Mouse (Mus musculus): Measurements from ENCODE around the gene Tas1r2. TPM values are rescaled to one million over a fixed set of nuclear protein-coding genes. Genes with fewer than 3 reads are reported as not detected.

The Tas1r2 gene
- total and polyA plus RNA-seq, 2 experiments from 2014 or later: 0.05 TPM; not detected in 1

DNA sequence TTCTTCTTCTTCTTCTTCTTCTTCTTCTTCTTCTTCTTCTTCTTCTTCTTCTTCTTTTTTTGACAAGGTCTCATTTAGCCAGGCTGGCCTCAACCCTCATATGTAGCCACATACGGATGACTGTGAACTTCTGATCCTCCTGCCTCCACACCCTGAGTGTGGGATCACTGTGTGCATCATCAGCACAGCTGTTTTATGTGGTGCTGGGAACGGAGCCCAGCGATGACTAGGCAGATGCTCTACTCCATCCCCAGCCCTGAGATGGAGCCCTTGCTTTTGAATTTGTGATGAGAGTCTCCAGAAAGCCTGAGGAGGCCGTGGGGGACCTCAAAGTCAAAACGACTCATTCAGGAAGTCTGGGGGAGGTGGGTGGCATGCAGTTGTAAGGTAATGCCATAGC lies 65.6 kb downstream of the Tas1r2 start:
- H3K4me2 ChIP-seq (ENCODE audit: low read depth): no peak overlapping the region
- no peak for DNase-seq
- no peak for TF ChIP-seq CTCF (IDR thresholded peaks at IDR 0.05; ENCODE audit: low read depth)
- H3K27ac ChIP-seq (ENCODE audit: low read depth, low read length): no peak overlapping the region
- 88% methylated on average over 5 of the region's 5 CpGs for WGBS
- H3K9ac ChIP-seq: no peak overlapping the region
- H3K4me3 ChIP-seq (ENCODE audit: low read depth, low read length): no peak overlapping the region
- no peaks in the 10 kb centered on the region for H3K9me3 ChIP-seq (ENCODE audit: low read length)
- ATAC-seq: no peak
- H3K4me1 ChIP-seq (ENCODE audit: insufficient read depth): no peaks in the 10 kb centered on the region
- no peaks in the 10 kb centered on the region for H3K36me3 ChIP-seq (ENCODE audit: insufficient read depth)
- H3K27me3 ChIP-seq (ENCODE audit: insufficient read depth, low read length): no peaks in the 10 kb centered on the region

Small RNA genes within 50 kb of the gene (microRNA-seq; reads per million reads assigned to microRNA genes)
- gene Mir7020: 0 to 0.12 reads per million in 2 experiments

Other genes starting within 250 kb of the Tas1r2 start
- 13.8 and 15.8 TPM in 2 replicates for gene Iffo2, start 123.0 kb upstream of the Tas1r2 start, total RNA-seq (2014; rRNA removed)
- 3.5 and 5.3 TPM in 2 replicates for gene Iffo2, start 123.0 kb upstream of the Tas1r2 start, polyA plus RNA-seq (2015; fragmentation: Nextera tagmentation; extraction: Ambion mirVana)
- 0.08 TPM in 1 of 2 replicates, not detected in the other for gene Gm21969, start 50.4 kb upstream of the Tas1r2 start, total RNA-seq (2014; rRNA removed)
- not detected in 2 replicates for gene Gm21969, start 50.4 kb upstream of the Tas1r2 start, polyA plus RNA-seq (2015; fragmentation: Nextera tagmentation; extraction: Ambion mirVana)
- gene Aldh4a1, start 30.7 kb upstream of the Tas1r2 start, total RNA-seq (2014; rRNA removed): 27.7 and 29.1 TPM in 2 replicates
- gene Aldh4a1, start 30.7 kb upstream of the Tas1r2 start, polyA plus RNA-seq (2015; fragmentation: Nextera tagmentation; extraction: Ambion mirVana): 19.3 and 25.7 TPM in 2 replicates
- 0.05 and 0.31 TPM in 2 replicates for gene Pax7, start 180.0 kb downstream of the Tas1r2 start, total RNA-seq (2014; rRNA removed)
- not detected in 2 replicates for gene Pax7, start 180.0 kb downstream of the Tas1r2 start, polyA plus RNA-seq (2015; fragmentation: Nextera tagmentation; extraction: Ambion mirVana)

Measured in forebrain, postnatal 0 days (tissue).